Mouse (Mus musculus) limb, embryonic 14.5 days (tissue): ENCODE results near the gene Epb41l1. TPM values are rescaled to one million over a fixed set of nuclear protein-coding genes. Genes with fewer than 3 reads are reported as not detected.

Experiments
- ATAC-seq: fragments of 200-750 bp; cut with Nextera tagmentation; 2 replicates; pipeline ENCODE4 v1.8.0; 2017; ENCODE audit warnings: low read depth, moderate number of reproducible peaks, moderate TSS enrichment; ENCODE audit not compliant: low FRiP score
- DNase-seq: peaks from one replicate; pipeline ENCODE4 v3.0.0-alpha.2; 2015; ENCODE audit warnings: low spot score
- H3K27ac ChIP-seq: fragments of 300-500 bp; sonication (generic); replicated peaks from 2 replicates; pipeline ENCODE4 v1.5.1; 2014; ENCODE audit warnings: low read depth, mild to moderate bottlenecking, low read length, moderate library complexity, mixed read lengths
- H3K27me3 ChIP-seq: fragments of 300-500 bp; sonication (generic); 2 replicates; pipeline ENCODE4 v1.6.1; 2014; ENCODE audit warnings: low read length, mixed read lengths; ENCODE audit not compliant: control insufficient read depth, insufficient read depth
- H3K36me3 ChIP-seq: fragments of 300-500 bp; sonication (generic); 2 replicates; pipeline ENCODE4 v1.6.1; 2014; ENCODE audit warnings: mild to moderate bottlenecking, low read length, moderate library complexity, mixed read lengths; ENCODE audit not compliant: control insufficient read depth, insufficient read depth
- H3K4me1 ChIP-seq: fragments of 300-500 bp; sonication (generic); 2 replicates; pipeline ENCODE4 v1.6.1; 2014; ENCODE audit warnings: antibody characterized with exemption, low read length, mixed read lengths; ENCODE audit not compliant: control insufficient read depth, insufficient read depth
- H3K4me2 ChIP-seq: fragments of 300-500 bp; sonication (generic); replicated peaks from 2 replicates; pipeline ENCODE4 v1.6.1; 2014; ENCODE audit warnings: low read depth, mild to moderate bottlenecking, low read length, moderate library complexity; ENCODE audit not compliant: severe bottlenecking
- H3K4me3 ChIP-seq: fragments of 300-500 bp; sonication (generic); replicated peaks from 2 replicates; pipeline ENCODE4 v1.5.1; 2014; ENCODE audit warnings: low read length
- H3K9ac ChIP-seq: fragments of 300-500 bp; sonication (generic); 2 replicates; pipeline ENCODE4 v1.6.1; 2014; ENCODE audit warnings: mild to moderate bottlenecking, low read depth, low read length, moderate library complexity; ENCODE audit not compliant: severe bottlenecking
- H3K9me3 ChIP-seq: fragments of 300-500 bp; sonication (generic); 2 replicates; pipeline ENCODE4 v1.6.1; 2016; ENCODE audit warnings: low read length; ENCODE audit not compliant: control insufficient read depth
- POLR2A ChIP-seq: fragments of 200-500 bp; IDR thresholded peaks from 2 replicates; pipeline ENCODE4 v1.8.0; 2012; ENCODE audit warnings: inconsistent platforms, mild to moderate bottlenecking, moderate library complexity, borderline replicate concordance; ENCODE audit not compliant: insufficient read depth, insufficient read length; ENCODE audit errors: extremely low read depth
- WGBS: fragments of 180-500 bp; shearing (Covaris S2); extraction: QIAGEN DNeasy Blood & Tissue Kit; methylation state at CpG from one replicate; pipeline ENCODE4 v1.1.7; 2014; 5-methylcytosine and 5-hydroxymethylcytosine counted together
- polyA plus RNA-seq, 2 experiments: library from polyadenylated mRNA; depleted of rRNA in 1 of 2; stranded (reverse) in 1 of 2; unstranded in 1 of 2; fragments of >200 nt; fragmentation: Nextera tagmentation in 1 of 2; extraction: Ambion mirVana in 1 of 2; gene quantifications; 2 replicates each; pipeline versions ENCODE4 v1.2.1 to v1.2.3; 2012 to 2014

Epb41l1 gene
- polyA plus RNA-seq, 2 experiments, result 5.0 to 37.0 TPM

- no peak overlapping the region for H3K4me2 ChIP-seq
- no peak overlapping the region for H3K9ac ChIP-seq
- H3K4me3 ChIP-seq, result no peak overlapping the region
- H3K27ac ChIP-seq, result no peak overlapping the region
- no peaks in the 10 kb centered on the region for H3K9me3 ChIP-seq
- H3K4me1 ChIP-seq, result no peaks in the 10 kb centered on the region; the same call in 1 of the 2 replicates
- WGBS, result 43% methylated on average over 2 of the region's 2 CpGs
- ATAC-seq (no peak), DNase-seq (peak; percentile 83)
- H3K27me3 ChIP-seq, result no peaks in the 10 kb centered on the region
- no peak for TF ChIP-seq POLR2A
- peaks cover 45% of the 10 kb centered on the region for H3K36me3 ChIP-seq
These were observed 109.0 kb downstream of the Epb41l1 start for GRCm38 (mm10) chr2:156529726-156530125.

- 80% methylated on average over 2 of the region's 2 CpGs for WGBS
- Histone ChIP-seq H3K9ac (no peak overlapping the region), H3K4me1 (no peaks in the 10 kb centered on the region; the same call in 1 of the 2 replicates), H3K4me2 (no peak overlapping the region), H3K27ac (no peak overlapping the region), H3K36me3 (peaks cover 30% of the 10 kb centered on the region), H3K27me3 (no peaks in the 10 kb centered on the region), H3K4me3 (no peak overlapping the region), H3K9me3 (no peaks in the 10 kb centered on the region)
- TF ChIP-seq POLR2A, result no peak
- ATAC-seq (no peak), DNase-seq (no peak)
These were observed 112.5 kb downstream of the Epb41l1 start for GRCm38 (mm10) chr2:156533160-156533559.

GRCm38 (mm10) chr2:156538817-156539555, 118.3 kb downstream of the Epb41l1 start:
- no peak for DNase-seq
- Histone ChIP-seq H3K4me2 (no peak overlapping the region), H3K4me3 (no peak overlapping the region), H3K27ac (no peak overlapping the region), H3K9me3 (no peaks in the 10 kb centered on the region), H3K9ac (no peak overlapping the region), H3K4me1 (no peaks in the 10 kb centered on the region), H3K36me3 (peaks cover 27% of the 10 kb centered on the region), H3K27me3 (no peaks in the 10 kb centered on the region)
- TF ChIP-seq POLR2A, result no peak
- WGBS, result 87% methylated on average over 7 of the region's 7 CpGs
- ATAC-seq, result no peak

GRCm38 (mm10) chr2:156540991-156541390, 120.3 kb downstream of the Epb41l1 start:
- Histone ChIP-seq H3K4me2 (no peak overlapping the region), H3K9me3 (no peaks in the 10 kb centered on the region), H3K27me3 (no peaks in the 10 kb centered on the region), H3K27ac (no peak overlapping the region), H3K4me3 (no peak overlapping the region), H3K36me3 (peaks cover 22% of the 10 kb centered on the region; the same call in 1 of the 2 replicates), H3K9ac (no peak overlapping the region), H3K4me1 (no peaks in the 10 kb centered on the region)
- ATAC-seq (no peak), DNase-seq (no peak)
- 80% methylated on average over 7 of the region's 7 CpGs for WGBS
- no peak for TF ChIP-seq POLR2A

GRCm38 (mm10) chr2:156542410-156542809, 121.7 kb downstream of the Epb41l1 start:
- Histone ChIP-seq H3K27ac (no peak overlapping the region), H3K9me3 (no peaks in the 10 kb centered on the region), H3K36me3 (peaks cover 22% of the 10 kb centered on the region; the same call in 1 of the 2 replicates), H3K27me3 (no peaks in the 10 kb centered on the region), H3K9ac (no peak overlapping the region), H3K4me2 (no peak overlapping the region), H3K4me1 (peaks cover 3% of the 10 kb centered on the region; the same call in 1 of the 2 replicates), H3K4me3 (no peak overlapping the region)
- DNase-seq, result no peak
- 80% methylated on average over 8 of the region's 8 CpGs for WGBS
- no peak for TF ChIP-seq POLR2A
- ATAC-seq, result no peak
